Mouse (Mus musculus) megakaryocyte progenitor cell, adult 5-6 weeks (primary cell): ENCODE results near the gene Sephs2. TPM values are rescaled to one million over a fixed set of nuclear protein-coding genes. Genes with fewer than 3 reads are reported as not detected.
A peak's percentile ranks its signal among the peaks of the same experiment; 100 is the strongest.

ENCODE experiments used
- ATAC-seq: replicated peaks from 2 replicates; pipeline ENCODE4 v1.8.0; 2016; ENCODE audit warnings: mild to moderate bottlenecking, moderate TSS enrichment, inconsistent platforms; ENCODE audit not compliant: poor library complexity
- total RNA-seq, 2 experiments: library from RNA; stranded (forward) in 1 of 2; stranded (reverse) in 1 of 2; fragments of 157-497, 149-512 nt in 1 of 2; fragments of 200-1000 nt in 1 of 2; gene quantifications; 2 replicates each; pipeline versions ENCODE4 v1.2.3 to v1.2.4; 2015 to 2017

The Sephs2 gene
- total RNA-seq, 2 experiments from 2014 or later, result 63.9 to 168 TPM

DNA sequence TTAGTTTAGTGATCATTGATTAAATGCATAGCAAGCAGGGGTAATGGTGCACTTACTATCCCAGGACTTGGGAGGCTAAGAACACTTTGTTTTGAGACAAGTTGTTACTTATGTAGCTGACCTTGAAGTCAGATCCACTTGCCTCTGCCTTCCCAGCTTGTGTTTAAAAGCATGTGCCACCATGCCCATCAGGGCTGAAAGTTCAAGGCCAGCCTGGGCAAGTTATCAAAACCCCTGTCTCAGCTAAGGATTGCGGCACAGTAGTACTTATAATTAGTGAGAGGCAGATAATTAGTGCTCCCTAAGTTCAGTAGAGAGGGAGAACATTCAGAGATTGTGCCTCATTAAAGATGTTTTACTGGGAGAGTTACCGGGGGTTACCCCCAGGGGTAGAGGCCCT lies 39.1 kb downstream of the Sephs2 start:
- no peak for ATAC-seq

DNA sequence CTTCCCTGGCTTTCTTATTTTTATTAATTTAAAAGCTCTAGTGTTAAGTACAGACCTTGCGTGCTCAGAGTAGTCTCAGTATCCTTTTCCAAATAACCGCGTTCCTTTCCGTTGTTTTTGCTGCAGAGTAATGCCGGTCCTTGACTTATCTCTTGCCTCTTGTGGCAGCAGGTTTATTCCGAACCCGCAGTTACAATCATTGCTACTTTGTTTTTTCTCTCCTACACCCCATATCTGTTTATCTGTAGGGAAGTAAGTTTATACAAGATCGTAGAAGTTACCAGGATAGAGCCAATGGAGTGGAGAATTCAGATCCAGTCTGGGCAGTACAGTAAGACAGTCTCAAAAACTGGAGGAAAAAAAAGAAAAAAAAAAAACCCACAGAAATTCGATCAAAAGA lies 40.1 kb downstream of the Sephs2 start:
- no peak for ATAC-seq

DNA sequence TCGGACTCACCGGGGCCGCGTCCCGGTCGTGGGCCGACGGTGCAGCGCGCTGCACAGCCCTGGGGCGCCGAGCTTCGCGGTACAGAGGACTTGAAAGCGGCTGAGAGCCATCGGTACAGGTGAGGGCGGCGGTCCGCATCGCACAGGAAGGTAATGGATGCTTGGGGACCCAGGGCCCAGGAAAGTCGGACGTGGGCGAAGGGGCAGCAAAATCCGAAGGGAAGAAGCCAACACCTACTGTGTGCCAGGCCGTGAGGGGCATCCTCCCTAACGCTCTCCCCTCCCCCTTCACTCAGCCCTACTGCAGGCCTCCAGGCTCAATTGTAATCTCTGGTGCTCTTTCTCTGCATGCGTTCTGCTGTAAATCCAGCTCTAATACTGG lies 40.5 kb downstream of the Sephs2 start:
- ATAC-seq, result peak; percentile 12; the same call in 1 of the 2 replicates

DNA sequence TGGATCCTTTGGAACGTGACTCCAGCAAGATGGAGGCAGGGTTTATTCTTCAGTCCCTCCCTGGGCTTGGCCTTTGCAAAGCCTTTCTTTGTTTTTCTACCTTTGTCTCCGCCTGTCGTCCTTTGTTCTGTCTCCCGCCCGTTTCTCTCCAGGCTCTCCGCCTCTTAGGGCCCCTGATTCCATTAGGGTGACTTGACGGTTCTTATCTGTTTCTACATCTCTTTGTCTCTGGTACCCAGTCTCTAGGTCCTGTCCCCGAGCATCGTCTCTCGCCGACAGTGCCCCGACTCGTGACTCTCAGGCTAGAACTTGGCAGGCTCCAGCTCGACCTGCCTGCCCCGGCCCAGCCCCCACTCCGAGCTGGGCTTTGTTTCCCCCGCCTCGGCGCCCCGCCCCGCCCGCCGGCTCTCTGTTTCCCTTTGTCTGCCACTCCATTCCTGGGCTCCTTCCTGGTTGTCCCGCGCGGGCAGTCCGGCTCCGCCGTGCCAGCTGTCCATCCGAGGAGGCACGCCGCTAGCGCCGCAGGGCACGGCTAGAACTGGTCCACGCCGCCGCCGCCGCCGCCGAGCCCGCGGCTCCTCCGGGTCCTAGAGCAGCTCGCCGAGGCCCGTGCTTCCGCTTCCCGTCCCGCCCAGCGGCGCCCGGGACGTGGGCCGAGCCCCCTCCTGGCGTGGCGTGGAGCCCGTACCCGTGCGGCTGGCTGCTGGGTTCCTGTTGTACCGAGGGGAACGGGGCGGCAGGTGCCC lies 41.1 kb downstream of the Sephs2 start, which contains the start of the genes Zfp553 and Sept1:
TSS of gene Zfp553 (plus strand) at position 440 of the 746 bp plus-strand sequence.
TSS of gene Sept1 (minus strand) at position 509 of the 746 bp plus-strand sequence.
- peak; percentile 68 for ATAC-seq

DNA sequence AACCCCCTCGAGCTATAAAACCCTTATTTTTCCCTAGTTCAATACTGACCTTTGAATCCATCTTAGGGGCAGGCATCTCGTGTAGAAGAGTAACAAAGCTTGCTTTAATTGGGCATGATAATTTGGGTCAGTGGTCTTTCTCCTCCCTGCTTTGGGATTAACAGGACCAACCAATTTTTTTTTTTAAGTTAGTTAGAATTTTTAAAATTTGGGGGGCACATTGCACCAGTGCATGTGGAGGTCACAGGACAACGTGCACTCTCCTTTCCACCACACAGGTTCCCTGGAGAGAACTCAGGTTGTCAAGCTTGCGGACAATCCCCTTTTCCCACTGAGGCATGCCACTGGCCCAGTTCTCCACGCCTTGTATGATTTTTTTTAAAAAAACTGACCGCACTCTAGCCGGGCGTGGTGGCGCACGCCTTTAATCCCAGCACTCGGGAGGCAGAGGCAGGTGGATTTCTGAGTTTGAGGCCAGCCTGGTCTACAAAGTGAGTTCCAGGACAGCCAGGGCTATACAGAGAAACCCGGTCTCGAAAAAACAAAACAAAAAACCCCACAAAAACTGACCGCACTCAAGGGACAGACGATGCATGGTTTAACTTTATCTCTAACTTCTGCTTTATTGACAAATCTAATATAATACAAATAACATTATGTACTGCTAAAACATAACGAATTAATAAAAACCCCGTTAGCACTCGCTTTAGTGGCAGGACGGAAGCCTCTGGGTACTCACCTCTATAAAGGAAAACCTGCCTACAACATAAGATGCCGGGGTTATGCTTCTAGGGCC lies 41.8 kb downstream of the Sephs2 start:
- ATAC-seq, result no peak

DNA sequence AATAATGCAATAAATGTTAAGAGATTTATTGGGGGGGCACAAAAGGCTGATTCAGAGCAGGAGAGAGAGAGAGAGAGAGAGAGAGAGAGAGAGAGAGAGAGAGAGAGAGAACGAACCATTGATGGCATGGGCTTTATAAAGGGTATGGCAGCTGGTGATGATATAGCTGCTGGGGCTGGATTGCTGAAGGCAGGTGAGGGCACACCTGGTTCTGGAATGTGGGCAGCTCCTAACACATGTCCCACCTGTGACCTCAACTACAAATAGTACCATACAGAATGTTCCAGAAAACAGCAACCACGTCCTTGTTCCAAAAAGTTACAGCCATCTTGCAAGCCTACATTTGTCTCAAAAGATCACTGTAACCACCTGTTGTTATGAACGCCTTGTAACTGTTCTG lies 42.5 kb downstream of the Sephs2 start:
- no peak for ATAC-seq

DNA sequence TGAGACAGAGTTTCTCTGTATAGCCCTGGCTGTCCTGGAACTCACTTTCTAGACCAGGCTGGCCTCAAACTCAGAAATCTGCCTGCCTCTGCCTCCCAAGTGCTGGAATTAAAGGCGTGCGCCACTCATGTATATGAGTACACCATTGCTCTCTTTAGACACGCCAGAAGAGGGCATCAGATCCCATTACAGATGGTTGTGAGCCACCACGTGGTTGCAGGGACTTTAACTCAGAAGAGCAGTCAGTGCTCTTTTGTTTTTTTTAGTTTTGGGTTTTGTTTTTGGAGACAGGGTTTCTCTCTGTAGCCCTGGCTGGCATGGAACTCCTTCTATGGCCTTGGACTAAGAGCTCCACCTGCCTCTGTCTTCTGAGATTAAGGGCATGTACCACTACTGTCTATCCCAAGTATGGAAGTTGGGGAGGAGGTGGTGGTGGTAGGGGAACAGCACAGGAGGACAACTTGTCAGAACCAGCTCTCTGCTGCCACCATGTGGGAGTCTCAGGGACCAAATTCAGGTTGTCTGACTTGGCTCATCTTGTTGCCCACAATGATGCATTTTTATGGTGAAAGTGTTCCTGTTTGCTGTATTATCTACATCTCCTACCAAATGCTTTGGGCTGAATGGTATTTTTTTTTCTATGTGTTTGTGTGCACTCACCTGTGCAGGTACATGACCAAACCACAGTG lies 45.1 kb downstream of the Sephs2 start:
- ATAC-seq, result peak; percentile 81

DNA sequence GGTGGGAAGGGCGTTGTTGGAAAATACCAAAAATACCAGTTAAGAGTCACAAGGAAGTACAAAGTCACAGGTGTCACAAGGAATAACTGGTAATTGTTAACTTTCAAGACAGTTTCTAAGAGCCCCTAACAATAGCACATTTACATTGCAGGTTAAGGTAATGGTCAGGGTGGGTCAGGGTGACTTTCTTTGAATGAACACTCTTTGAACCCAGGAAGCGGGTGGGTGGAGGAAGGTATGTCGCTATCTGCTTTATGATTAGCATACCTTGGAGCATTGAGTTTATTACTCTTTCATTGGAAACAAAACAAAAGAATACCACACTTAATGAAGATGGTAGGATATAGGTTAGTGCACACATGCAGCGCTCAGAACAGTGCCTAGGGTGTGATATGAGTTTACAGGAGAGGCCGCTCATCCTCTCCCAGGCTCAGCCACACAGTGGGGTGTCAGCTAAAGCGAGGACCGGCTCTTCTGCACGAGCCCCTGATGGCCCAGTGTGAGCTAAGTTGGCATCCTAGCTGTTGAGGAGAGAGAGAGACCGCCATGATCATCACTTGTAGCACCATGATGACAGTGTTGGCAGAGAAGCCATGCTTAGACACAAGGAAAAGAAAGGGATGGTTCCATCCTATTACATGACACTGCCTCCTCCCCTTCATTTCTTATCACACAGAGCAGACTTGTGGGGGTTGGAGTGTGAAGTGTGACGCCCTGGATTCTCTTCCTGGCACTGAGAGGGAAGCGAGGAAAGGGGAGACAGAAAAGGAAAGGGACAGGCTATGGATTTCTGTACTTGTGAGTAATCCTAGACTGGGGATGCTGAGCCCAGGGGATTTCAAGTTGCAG lies 48.5 kb downstream of the Sephs2 start:
- peak; percentile 72 for ATAC-seq

DNA sequence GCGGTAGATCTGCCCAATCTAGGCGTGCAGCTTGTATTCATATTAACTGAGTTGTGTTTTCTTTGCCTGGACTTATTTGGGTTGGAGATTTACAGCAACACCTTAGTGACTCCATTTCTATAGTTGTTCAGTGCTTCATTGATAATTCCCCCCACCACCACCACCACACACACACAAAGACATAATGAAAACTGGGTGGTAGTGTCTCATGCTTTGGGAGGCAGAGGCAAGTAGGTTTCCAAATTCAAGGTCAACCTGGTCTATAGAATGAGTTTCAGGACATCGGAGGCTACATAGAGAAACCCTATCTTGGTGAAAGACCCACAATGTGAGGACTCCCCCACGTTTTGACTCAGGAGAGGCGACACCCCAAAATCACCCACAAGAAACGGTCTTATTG lies 49.2 kb downstream of the Sephs2 start:
- no peak for ATAC-seq

DNA sequence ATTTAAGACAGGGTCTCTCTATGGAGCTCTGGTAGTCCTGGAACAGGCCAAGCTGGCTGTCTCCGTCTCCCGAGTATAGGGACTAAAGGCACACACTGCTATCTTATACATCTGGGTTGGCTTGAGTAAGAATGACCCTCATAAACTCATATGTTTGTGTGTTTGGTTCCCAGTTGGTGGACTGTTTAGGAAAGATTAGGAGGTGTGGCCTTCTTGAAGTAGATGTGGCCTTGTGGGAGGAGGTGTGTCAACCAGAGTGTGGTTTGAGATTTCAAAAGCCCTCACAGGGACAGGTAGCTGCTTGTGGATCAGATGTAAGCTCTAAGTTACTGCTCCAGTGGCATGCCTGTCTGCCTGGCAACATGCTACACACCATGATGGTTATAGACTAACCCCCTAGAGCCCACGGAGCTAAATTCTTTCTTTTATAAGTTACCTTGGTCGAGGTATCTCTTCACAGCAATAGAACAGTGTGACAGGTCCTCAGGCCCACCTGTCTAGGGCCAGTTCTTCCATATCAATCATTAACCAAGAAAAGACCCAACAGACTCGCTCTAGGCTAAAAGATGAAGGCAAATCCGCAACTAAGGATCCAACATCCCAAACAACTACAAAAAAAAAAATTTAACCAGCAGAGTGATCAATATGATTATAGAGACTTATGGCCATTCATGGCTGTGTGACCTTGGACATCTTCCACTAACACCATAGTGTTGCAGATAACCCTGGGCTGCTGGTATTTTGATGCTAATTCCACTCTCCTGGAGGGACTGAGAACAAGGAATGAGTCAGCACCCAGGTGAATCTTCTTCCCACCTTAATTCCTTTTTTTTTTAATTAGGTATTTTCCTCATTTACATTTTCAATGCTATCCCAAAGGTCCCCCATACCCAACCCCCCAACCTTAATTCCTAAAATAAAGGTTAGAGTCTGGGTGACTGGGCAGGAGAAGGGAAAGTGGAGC lies 50.1 kb downstream of the Sephs2 start:
- no peak for ATAC-seq

DNA sequence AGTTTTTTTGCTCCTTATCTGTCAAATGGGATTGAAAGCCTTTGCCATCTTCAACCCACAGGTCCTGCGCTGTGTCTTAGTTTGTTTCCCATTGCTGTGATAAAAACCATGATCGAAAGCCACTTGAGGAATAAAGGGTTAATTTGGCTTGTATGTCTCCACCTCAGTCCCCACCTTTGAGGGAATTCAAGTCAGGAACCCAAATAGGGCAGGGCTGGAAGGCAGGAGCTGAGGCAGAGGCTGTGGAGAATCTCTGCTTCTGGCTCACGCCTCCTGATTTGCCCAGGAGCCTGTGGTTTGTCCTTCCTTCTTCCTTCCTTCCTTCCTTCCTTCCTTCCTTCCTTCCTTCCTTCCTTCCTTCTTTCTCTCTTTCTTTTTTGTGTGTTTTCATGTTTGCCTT lies 50.7 kb downstream of the Sephs2 start:
- no peak for ATAC-seq

Other genes starting within 250 kb of the Sephs2 start
- 93.4 and 103 TPM in 2 replicates for gene Maz, start 247.0 kb downstream of the Sephs2 start, total RNA-seq (2015)
- gene Maz, start 247.0 kb downstream of the Sephs2 start, total RNA-seq (2017), result 64.2 and 64.5 TPM in 2 replicates
- 76.8 and 89.8 TPM in 2 replicates for gene Kif22, start 231.6 kb downstream of the Sephs2 start, total RNA-seq (2015)
- 67.8 and 84.8 TPM in 2 replicates for gene Kif22, start 231.6 kb downstream of the Sephs2 start, total RNA-seq (2017)
- gene Zg16, start 186.7 kb downstream of the Sephs2 start, total RNA-seq (2015), result 4.4 and 4.7 TPM in 2 replicates
- 1.7 and 4.0 TPM in 2 replicates for gene Zg16, start 186.7 kb downstream of the Sephs2 start, total RNA-seq (2017)
- gene AI467606, start 182.7 kb downstream of the Sephs2 start, total RNA-seq (2015), result 27.4 and 27.5 TPM in 2 replicates
- gene AI467606, start 182.7 kb downstream of the Sephs2 start, total RNA-seq (2017), result 17.5 and 20.6 TPM in 2 replicates
- 2.0 and 3.5 TPM in 2 replicates for gene Qprt, start 151.8 kb downstream of the Sephs2 start, total RNA-seq (2015)
- gene Qprt, start 151.8 kb downstream of the Sephs2 start, total RNA-seq (2017), result 1.1 and 1.9 TPM in 2 replicates
- 86.0 and 93.4 TPM in 2 replicates for gene Spn, start 136.2 kb downstream of the Sephs2 start, total RNA-seq (2015)
- 294 and 316 TPM in 2 replicates for gene Spn, start 136.2 kb downstream of the Sephs2 start, total RNA-seq (2017)
- 16.8 and 17.4 TPM in 2 replicates for gene Cd2bp2, start 78.0 kb downstream of the Sephs2 start, total RNA-seq (2015)
- gene Cd2bp2, start 78.0 kb downstream of the Sephs2 start, total RNA-seq (2017), result 56.0 and 65.7 TPM in 2 replicates
- 12.8 and 13.8 TPM in 2 replicates for gene Tbc1d10b, start 65.6 kb downstream of the Sephs2 start, total RNA-seq (2015)
- gene Tbc1d10b, start 65.6 kb downstream of the Sephs2 start, total RNA-seq (2017), result 34.0 and 36.0 TPM in 2 replicates
- gene Mylpf, start 65.2 kb downstream of the Sephs2 start, total RNA-seq (2015), result 7.8 and 10.6 TPM in 2 replicates
- gene Mylpf, start 65.2 kb downstream of the Sephs2 start, total RNA-seq (2017), result 6.0 and 6.8 TPM in 2 replicates
- 6.5 and 9.0 TPM in 2 replicates for gene Zfp553, start 41.0 kb downstream of the Sephs2 start, total RNA-seq (2015)
- gene Zfp553, start 41.0 kb downstream of the Sephs2 start, total RNA-seq (2017), result 13.8 and 15.4 TPM in 2 replicates
- gene Sept1, start 40.9 kb downstream of the Sephs2 start, total RNA-seq (2015), result 27.0 and 38.6 TPM in 2 replicates
- gene Sept1, start 40.9 kb downstream of the Sephs2 start, total RNA-seq (2017), result 21.7 and 35.4 TPM in 2 replicates
- 3.4 and 3.5 TPM in 2 replicates for gene Zfp771, start 29.8 kb downstream of the Sephs2 start, total RNA-seq (2015)
- gene Zfp771, start 29.8 kb downstream of the Sephs2 start, total RNA-seq (2017), result 2.7 and 8.0 TPM in 2 replicates
- 92.7 and 106 TPM in 2 replicates for gene Dctpp1, start 13.3 kb downstream of the Sephs2 start, total RNA-seq (2015)
- 62.4 and 63.5 TPM in 2 replicates for gene Dctpp1, start 13.3 kb downstream of the Sephs2 start, total RNA-seq (2017)
- 50.3 and 53.6 TPM in 2 replicates for gene Itgal, start 22.2 kb upstream of the Sephs2 start, total RNA-seq (2015)
- 21.4 and 23.8 TPM in 2 replicates for gene Itgal, start 22.2 kb upstream of the Sephs2 start, total RNA-seq (2017)
- gene Zfp768, start 71.5 kb upstream of the Sephs2 start, total RNA-seq (2015), result 2.3 and 3.2 TPM in 2 replicates
- 6.5 and 8.9 TPM in 2 replicates for gene Zfp768, start 71.5 kb upstream of the Sephs2 start, total RNA-seq (2017)
- gene Zfp747, start 102.0 kb upstream of the Sephs2 start, total RNA-seq (2015), result 4.2 and 4.3 TPM in 2 replicates
- gene Zfp747, start 102.0 kb upstream of the Sephs2 start, total RNA-seq (2017), result 7.4 and 9.2 TPM in 2 replicates
- gene 9130019O22Rik, start 113.1 kb upstream of the Sephs2 start, total RNA-seq (2015), result 1.5 and 2.1 TPM in 2 replicates
- gene 9130019O22Rik, start 113.1 kb upstream of the Sephs2 start, total RNA-seq (2017), result 4.2 and 6.5 TPM in 2 replicates
- 1.0 and 1.5 TPM in 2 replicates for gene E430018J23Rik, start 119.6 kb upstream of the Sephs2 start, total RNA-seq (2015)
- gene E430018J23Rik, start 119.6 kb upstream of the Sephs2 start, total RNA-seq (2017), result 2.3 and 4.8 TPM in 2 replicates
- gene Zfp764, start 132.8 kb upstream of the Sephs2 start, total RNA-seq (2015), result 9.3 and 10.9 TPM in 2 replicates
- gene Zfp764, start 132.8 kb upstream of the Sephs2 start, total RNA-seq (2017), result 9.9 and 12.4 TPM in 2 replicates
- gene Zfp688, start 148.0 kb upstream of the Sephs2 start, total RNA-seq (2015), result 7.1 and 9.0 TPM in 2 replicates
- 4.7 and 5.9 TPM in 2 replicates for gene Zfp688, start 148.0 kb upstream of the Sephs2 start, total RNA-seq (2017)
- 2.2 and 2.3 TPM in 2 replicates for gene Zfp689, start 175.1 kb upstream of the Sephs2 start, total RNA-seq (2015)
- 1.2 and 3.0 TPM in 2 replicates for gene Zfp689, start 175.1 kb upstream of the Sephs2 start, total RNA-seq (2017)
- 74.8 and 85.3 TPM in 2 replicates for gene Prr14, start 185.6 kb upstream of the Sephs2 start, total RNA-seq (2015)
- gene Prr14, start 185.6 kb upstream of the Sephs2 start, total RNA-seq (2017), result 22.6 and 27.2 TPM in 2 replicates
- 90.7 and 101 TPM in 2 replicates for gene Fbrs, start 205.1 kb upstream of the Sephs2 start, total RNA-seq (2015)
- 19.5 and 20.0 TPM in 2 replicates for gene Fbrs, start 205.1 kb upstream of the Sephs2 start, total RNA-seq (2017)
- gene Srcap, start 237.9 kb upstream of the Sephs2 start, total RNA-seq (2015), result 64.0 and 78.0 TPM in 2 replicates
- 20.6 and 24.1 TPM in 2 replicates for gene Srcap, start 237.9 kb upstream of the Sephs2 start, total RNA-seq (2017)
- 26.3 and 26.8 TPM in 2 replicates for gene Gm42715, start 245.5 kb upstream of the Sephs2 start, total RNA-seq (2015)
- gene Gm42715, start 245.5 kb upstream of the Sephs2 start, total RNA-seq (2017), result 4.8 and 5.9 TPM in 2 replicates